Mouse (Mus musculus) liver, postnatal 0 days (tissue): Measurements from ENCODE around the gene Itgax.

Experiments
- CTCF ChIP-seq: sonication (generic); IDR thresholded peaks from 2 replicates; pipeline ENCODE4 v1.5.1; 2016; ENCODE audit warnings: antibody characterized with exemption, low read depth
- EP300 ChIP-seq: IDR thresholded peaks from 2 replicates; pipeline ENCODE4 v1.6.1; 2016; ENCODE audit warnings: antibody characterized with exemption, low read depth, mild to moderate bottlenecking

GRCm38 (mm10) chr7:128169996-128170395 is 40.6 kb downstream of the Itgax start:
- TF ChIP-seq CTCF (no peak), EP300 (no peak)
